Mouse (Mus musculus) kidney, adult 8-10 months (tissue): ENCODE data around the gene Car10.
"Not testable (repeated sequence)": the region's sequence is repeated elsewhere in the genome, so short reads cannot be mapped to it uniquely, and the experiment has no call there.

Experiments used
- DNase-seq, 2 experiments: peaks; one replicate each; pipeline ENCODE4 v3.0.0; 2022

Gene Car10

DNA sequence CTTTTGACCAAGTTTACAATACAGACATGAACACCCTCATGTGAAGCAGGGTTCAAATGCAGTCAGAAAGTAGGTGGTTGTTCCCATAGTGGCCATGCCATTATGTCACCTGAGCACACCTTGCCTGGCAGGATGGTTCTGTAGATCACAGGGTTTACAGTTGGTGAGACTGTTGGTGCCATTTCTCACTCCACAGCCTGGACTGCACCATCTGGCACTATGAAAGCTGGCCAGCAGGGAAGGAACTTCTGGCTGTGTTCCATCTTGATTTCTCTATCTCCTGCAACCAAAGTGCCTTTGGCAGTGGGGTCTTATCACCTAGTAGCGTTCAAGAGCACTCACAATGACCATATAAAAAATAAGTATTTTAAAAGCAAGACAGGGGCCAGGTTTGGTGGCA lies 303.3 kb downstream of the Car10 start:
- not testable (repeated sequence) for DNase-seq

DNA sequence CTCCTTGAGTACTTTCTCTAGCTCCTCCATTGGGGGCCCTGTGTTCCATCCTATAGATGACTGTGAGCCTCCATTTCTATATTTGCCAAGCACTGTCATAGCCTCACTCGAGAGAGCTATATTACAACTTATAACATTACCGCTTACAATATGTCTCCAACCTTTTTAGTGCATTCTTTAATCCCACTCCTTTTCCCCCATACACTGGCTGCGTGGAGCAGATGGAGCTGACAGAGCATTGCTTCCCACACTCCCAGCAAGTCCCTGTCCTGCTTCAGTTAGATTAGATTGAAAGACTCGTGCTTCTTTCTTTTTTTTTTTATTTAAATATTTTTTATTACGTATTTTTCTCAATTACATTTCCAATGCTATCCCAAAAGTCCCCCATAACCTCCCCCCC lies 310.2 kb downstream of the Car10 start:
- no peak for DNase-seq

DNA sequence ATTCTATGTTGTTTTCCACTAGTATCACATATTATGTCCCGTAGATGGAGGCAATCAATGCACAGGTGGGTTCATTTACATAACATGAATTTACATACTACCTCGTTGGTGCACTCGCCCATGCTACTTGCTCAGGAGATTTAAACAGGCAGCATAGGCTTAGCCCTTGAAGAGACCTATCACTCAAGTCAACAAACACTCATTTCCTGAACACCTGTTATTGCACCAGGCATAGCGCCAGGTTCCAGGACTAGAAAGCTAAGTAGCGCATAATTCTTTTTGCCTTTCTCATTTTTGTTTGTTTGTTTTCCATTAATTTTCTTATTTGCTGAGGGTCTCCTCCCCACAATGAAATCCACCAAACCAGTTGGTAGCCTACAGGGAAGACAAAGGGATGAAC lies 333.7 kb downstream of the Car10 start:
- DNase-seq, result no peak

- peak in 1 of 2 experiments; percentile 23 for DNase-seq
Observed at GRCm38 (mm10) chr11:93434997-93435915, 337.4 kb downstream of the Car10 start.

- DNase-seq, result no peak
Observed at GRCm38 (mm10) chr11:93436892-93437291, 339.1 kb downstream of the Car10 start.

GRCm38 (mm10) chr11:93440466-93440865 lies 342.6 kb downstream of the Car10 start:
- DNase-seq, result no peak

GRCm38 (mm10) chr11:93443777-93444176 lies 345.9 kb downstream of the Car10 start:
- DNase-seq, result no peak

- DNase-seq, result no peak
Observed at GRCm38 (mm10) chr11:93444741-93445140, 346.9 kb downstream of the Car10 start.

DNA sequence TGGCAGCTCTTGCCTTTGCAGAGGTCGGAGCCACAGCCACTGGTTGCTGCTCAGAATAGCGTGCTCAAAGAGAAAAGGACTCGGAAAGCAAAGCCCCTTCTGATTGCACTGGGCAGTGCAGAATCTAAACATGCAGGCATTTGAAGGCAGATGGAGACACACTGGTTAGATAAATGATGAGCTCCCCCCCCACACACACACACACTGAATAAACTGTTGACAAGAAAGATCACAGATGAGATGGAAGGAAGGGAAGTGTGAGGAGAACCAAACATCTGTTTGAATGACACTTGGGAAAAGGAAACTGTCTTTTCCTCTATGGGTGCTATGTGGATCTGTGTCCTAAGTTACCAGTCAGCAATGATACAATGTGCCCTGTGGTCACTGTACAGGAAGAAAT lies 349.7 kb downstream of the Car10 start:
- DNase-seq, result no peak

DNA sequence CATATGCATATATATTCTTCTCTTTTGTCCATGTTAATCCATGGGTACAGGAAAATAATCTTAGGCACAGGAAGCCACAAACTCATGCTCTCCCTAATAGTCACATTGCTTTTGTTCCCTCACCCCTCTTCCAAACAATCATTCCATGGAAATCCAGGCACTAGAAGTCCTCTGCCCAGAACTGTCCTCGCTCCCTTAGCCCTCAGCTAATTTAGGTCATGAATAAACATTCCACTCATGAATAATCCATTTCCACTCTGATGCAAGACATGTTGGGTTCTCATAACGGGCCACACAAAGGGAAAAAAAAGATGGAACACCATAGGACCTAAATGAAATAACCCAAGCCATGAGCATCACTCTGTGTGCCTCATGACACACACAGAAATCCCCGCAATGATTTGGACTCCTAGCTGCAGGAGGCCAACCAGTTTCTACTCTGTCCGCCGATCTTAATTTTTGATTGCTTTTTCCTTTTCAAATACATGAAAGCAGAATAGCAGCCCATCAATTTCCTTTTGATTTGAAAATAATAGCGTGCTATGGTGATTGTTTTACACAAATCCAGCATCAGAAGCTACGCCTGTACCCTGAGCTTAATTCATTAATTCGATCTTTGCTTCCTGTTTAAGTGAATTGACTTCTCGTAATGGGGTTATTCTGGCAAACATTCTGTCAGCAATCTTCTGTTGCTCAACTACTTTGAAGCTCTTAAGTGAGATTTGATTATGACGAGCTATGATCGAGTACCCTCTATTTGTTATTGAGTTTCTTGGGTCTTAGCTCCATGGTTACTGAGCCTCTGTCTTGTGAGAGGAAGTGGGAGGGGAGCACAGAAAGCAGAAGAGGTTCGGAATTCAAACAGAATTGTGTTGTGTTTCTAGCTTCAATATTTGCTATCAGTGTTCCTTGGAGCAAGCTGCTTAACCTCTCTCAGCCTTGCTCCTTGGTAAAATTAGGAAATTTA lies 350.7 kb downstream of the Car10 start:
- DNase-seq, result no peak

- DNase-seq, result no peak
Observed at GRCm38 (mm10) chr11:93450535-93450934, 352.7 kb downstream of the Car10 start.

GRCm38 (mm10) chr11:93466221-93466620 lies 368.4 kb downstream of the Car10 start:
- no peak for DNase-seq

DNA sequence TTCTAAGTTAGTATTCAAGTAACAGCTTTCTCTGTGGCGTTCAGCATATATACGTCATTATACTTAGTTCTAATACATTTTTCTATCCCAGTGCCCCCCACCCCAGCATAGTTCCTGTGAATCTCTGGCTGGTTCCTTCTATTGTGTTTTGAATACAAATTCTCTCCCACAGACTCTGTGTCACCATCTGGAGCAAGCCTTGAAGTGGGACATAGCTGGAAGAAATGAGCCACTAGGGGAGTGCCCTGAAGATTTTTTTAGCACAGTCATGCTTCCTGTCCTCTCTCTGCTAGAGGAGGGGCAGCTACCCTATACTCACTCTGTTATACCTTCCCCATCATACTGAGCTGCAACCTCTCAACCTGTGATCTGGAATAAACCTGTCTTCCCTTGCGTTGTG lies 369.9 kb downstream of the Car10 start:
- DNase-seq, result no peak

DNA sequence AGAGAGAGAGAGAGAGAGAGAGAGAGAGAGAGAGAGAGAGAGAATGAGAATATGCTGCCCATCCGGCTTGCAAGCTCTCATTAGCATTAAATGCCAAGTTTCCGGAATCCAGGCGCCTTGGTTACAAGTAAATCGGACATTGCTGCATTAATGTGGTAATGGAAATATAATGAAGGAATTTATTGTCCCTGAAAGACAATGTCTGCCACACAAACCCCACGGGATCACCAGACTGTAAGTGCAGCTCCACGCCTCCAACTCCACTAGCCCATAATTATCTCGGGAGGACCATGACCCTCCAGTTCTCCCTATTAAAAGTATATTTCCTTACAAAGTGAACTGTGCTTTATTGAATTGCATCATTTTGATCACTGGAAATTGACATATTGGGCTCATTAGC lies 372.9 kb downstream of the Car10 start:
- no peak for DNase-seq

- DNase-seq, result peak; percentile 5 to 47
Observed at GRCm38 (mm10) chr11:93471573-93472179, 373.8 kb downstream of the Car10 start.

DNA sequence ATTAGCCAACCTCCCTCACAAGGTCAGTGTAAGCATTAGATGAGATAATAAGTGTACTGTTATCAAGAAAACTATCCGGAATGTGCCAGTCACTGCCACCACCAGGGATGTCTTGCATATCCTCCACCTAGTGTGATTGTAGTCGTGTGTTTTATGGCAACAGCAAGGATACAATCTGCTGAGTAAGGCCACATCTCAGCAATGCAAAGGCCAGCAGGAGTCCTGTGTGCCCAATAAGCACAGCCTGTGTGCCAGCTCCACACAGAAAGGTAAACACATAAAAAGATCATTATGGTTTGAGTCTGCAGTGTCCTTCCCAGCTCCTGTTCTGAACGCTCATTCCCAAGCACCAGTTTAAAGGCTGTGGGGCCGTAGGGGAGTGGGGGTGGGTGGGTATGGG lies 386.8 kb downstream of the Car10 start:
- no peak for DNase-seq

- DNase-seq, result no peak
Observed at GRCm38 (mm10) chr11:93487021-93487420, 389.2 kb downstream of the Car10 start.

- DNase-seq, result no peak
Observed at GRCm38 (mm10) chr11:93487913-93488604, 390.2 kb downstream of the Car10 start.

GRCm38 (mm10) chr11:93490211-93490820 lies 392.5 kb downstream of the Car10 start:
- no peak for DNase-seq

- DNase-seq, result no peak
Observed at GRCm38 (mm10) chr11:93497896-93498295, 400.1 kb downstream of the Car10 start.

- DNase-seq, result no peak
Observed at GRCm38 (mm10) chr11:93500442-93500841, 402.6 kb downstream of the Car10 start.

- no peak for DNase-seq
Observed at GRCm38 (mm10) chr11:93501671-93502070, 403.8 kb downstream of the Car10 start.
